Mouse (Mus musculus) thymus, adult 2 months (tissue): ENCODE results near the gene Mcm2. TPM values are rescaled to one million over a fixed set of nuclear protein-coding genes. Genes with fewer than 3 reads are reported as not detected.

ENCODE experiments used
- DNase-seq: peaks from one replicate; pipeline ENCODE4 v3.0.0; 2021
- H3K27ac ChIP-seq: fragments of 200-500 bp; 2 replicates; pipeline ENCODE4 v1.5.1; 2012; ENCODE audit warnings: low read length, control low read depth; ENCODE audit not compliant: control insufficient read depth, insufficient read depth
- H3K27me3 ChIP-seq: fragments of 200-500 bp; 2 replicates; pipeline ENCODE4 v1.6.1; 2012; ENCODE audit warnings: mild to moderate bottlenecking, low read length, moderate library complexity, mixed read lengths; ENCODE audit not compliant: control insufficient read depth, insufficient read depth
- H3K36me3 ChIP-seq: fragments of 200-500 bp; 2 replicates; pipeline ENCODE4 v1.6.1; 2012; ENCODE audit warnings: mild to moderate bottlenecking, low read length, moderate library complexity; ENCODE audit not compliant: control insufficient read depth, insufficient read depth
- H3K4me1 ChIP-seq: fragments of 200-500 bp; replicated peaks from 2 replicates; pipeline ENCODE4 v1.6.1; 2012; ENCODE audit warnings: low read length; ENCODE audit not compliant: control insufficient read depth, insufficient read depth
- H3K4me3 ChIP-seq: fragments of 200-500 bp; 2 replicates; pipeline ENCODE4 v1.5.1; 2012; ENCODE audit warnings: mild to moderate bottlenecking, low read length, control low read depth, moderate library complexity; ENCODE audit not compliant: control insufficient read depth, insufficient read depth
- CTCF ChIP-seq: fragments of 200-500 bp; IDR thresholded peaks from 2 replicates; pipeline ENCODE4 v1.5.1; 2012; ENCODE audit warnings: mild to moderate bottlenecking, control low read depth, low read length, moderate library complexity, borderline replicate concordance; ENCODE audit not compliant: control insufficient read depth, poor library complexity, insufficient read depth; ENCODE audit errors: extremely low read depth
- POLR2A ChIP-seq: fragments of 200-500 bp; IDR thresholded peaks from 2 replicates; pipeline ENCODE4 v1.6.1; 2012; ENCODE audit warnings: mild to moderate bottlenecking, low read length, control low read depth, moderate library complexity; ENCODE audit not compliant: control insufficient read depth, poor library complexity, insufficient read depth; ENCODE audit errors: extremely low read depth
- WGBS: fragments of 180-500 bp; shearing (Covaris S2); methylation state at CpG from one replicate; pipeline ENCODE4 v1.1.7; 2018; 5-methylcytosine and 5-hydroxymethylcytosine counted together
- polyA plus RNA-seq: library from polyadenylated mRNA; depleted of rRNA; stranded (reverse); fragments of >200 nt; gene quantifications from 2 replicates; pipeline ENCODE4 v1.2.3, GENCODE M21; 2012

Mcm2 gene
- polyA plus RNA-seq, 1 experiment = 169 TPM

DNA sequence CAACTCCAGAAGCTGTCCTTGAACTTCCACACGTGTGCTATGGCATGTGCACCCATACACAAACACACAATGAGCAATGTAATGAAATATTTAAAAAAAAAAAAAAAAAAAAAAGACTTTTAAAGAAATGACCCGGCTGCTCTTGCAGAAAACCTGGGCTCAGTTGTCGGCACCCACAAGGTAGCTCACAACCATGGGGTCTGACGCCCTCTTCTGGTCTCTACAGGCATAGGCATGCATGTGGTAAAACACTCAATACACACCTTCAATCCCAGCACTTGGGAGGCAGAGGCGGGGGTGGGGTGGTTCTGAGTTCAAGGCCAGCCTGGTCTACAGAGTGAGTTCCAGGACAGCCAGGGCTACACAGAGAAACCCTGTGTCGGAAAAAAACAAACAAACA lies 2.6 kb downstream of the Mcm2 start:
- 94% methylated on average over 6 of the region's 6 CpGs for WGBS
- DNase-seq = no peak
- Histone ChIP-seq H3K27ac (no peak overlapping the region), H3K27me3 (no peaks in the 10 kb centered on the region), H3K4me3 (no peak overlapping the region), H3K4me1 (peaks cover 11% of the 10 kb centered on the region), H3K36me3 (peaks cover 20% of the 10 kb centered on the region)
- TF ChIP-seq POLR2A (no peak), CTCF (no peak)

DNA sequence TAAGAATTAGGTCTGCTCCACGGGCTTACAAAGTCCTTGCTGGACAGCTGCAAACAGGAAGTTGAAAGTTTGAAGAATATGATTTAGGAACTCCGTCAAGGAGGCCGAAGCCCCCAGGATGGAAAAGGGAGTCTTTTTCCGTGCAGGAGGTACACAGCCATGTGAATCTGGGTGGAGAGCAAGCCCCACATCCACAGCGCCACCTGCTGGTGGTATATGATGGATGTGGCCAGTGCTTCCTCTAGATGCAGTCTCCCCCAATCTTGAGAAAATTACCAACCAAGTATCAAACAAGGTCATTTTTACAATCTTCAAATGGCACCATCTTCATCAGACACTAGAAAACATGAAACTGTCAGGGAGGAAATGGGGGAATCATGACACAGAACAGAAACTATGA lies 5.0 kb downstream of the Mcm2 start:
- Histone ChIP-seq H3K4me3 (no peak overlapping the region), H3K4me1 (peaks cover 4% of the 10 kb centered on the region), H3K27ac (no peak overlapping the region), H3K36me3 (peaks cover 41% of the 10 kb centered on the region), H3K27me3 (no peaks in the 10 kb centered on the region)
- peak; percentile 67 for DNase-seq
- WGBS = 67% methylated on average over 5 of the region's 5 CpGs
- peak; percentile 79; the same call in 1 of the 2 replicates for TF ChIP-seq CTCF
- TF ChIP-seq POLR2A = no peak

DNA sequence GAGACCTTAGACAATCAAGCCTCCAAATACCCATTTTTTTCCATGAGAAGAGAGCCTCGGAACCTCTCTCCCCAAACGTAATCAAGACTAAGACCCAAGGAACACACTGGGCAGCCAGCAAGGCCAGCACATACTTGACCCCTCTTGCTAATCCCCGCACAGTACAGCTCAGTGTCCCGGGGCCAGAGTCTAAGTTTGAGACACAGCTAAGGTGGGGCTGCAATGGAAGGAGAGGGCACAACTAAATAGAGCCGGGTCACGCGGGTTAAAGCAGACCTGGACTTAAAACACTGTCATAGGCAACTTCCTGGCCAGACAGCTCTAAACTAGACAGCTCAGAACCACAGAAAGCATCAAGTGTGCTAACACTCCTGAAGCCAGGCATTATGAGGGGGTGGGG lies 7.7 kb downstream of the Mcm2 start:
- Histone ChIP-seq H3K36me3 (peaks cover 54% of the 10 kb centered on the region), H3K27me3 (no peaks in the 10 kb centered on the region), H3K27ac (no peak overlapping the region), H3K4me3 (no peak overlapping the region), H3K4me1 (peaks cover 20% of the 10 kb centered on the region)
- WGBS = 93% methylated on average over 7 of the region's 7 CpGs
- TF ChIP-seq CTCF (no peak), POLR2A (no peak)
- no peak for DNase-seq

GRCm38 (mm10) chr6:88889410-88890042 lies 9.1 kb downstream of the Mcm2 start:
- Histone ChIP-seq H3K36me3 (peaks cover 67% of the 10 kb centered on the region), H3K27ac (no peak overlapping the region), H3K27me3 (no peaks in the 10 kb centered on the region), H3K4me1 (peaks cover 23% of the 10 kb centered on the region), H3K4me3 (no peak overlapping the region)
- no peak for DNase-seq
- WGBS = 98% methylated on average over 13 of the region's 13 CpGs
- TF ChIP-seq CTCF = no peak
- no peak for TF ChIP-seq POLR2A

GRCm38 (mm10) chr6:88886417-88886967 lies 12.1 kb downstream of the Mcm2 start:
- Histone ChIP-seq H3K27ac (peak overlapping the region; percentile 86), H3K27me3 (no peaks in the 10 kb centered on the region), H3K4me3 (no peak overlapping the region), H3K4me1 (peaks cover 23% of the 10 kb centered on the region), H3K36me3 (peaks cover 72% of the 10 kb centered on the region)
- peak; percentile 82 for DNase-seq
- WGBS = 10% methylated on average over 2 of the region's 2 CpGs
- TF ChIP-seq CTCF (no peak), POLR2A (no peak)

DNA sequence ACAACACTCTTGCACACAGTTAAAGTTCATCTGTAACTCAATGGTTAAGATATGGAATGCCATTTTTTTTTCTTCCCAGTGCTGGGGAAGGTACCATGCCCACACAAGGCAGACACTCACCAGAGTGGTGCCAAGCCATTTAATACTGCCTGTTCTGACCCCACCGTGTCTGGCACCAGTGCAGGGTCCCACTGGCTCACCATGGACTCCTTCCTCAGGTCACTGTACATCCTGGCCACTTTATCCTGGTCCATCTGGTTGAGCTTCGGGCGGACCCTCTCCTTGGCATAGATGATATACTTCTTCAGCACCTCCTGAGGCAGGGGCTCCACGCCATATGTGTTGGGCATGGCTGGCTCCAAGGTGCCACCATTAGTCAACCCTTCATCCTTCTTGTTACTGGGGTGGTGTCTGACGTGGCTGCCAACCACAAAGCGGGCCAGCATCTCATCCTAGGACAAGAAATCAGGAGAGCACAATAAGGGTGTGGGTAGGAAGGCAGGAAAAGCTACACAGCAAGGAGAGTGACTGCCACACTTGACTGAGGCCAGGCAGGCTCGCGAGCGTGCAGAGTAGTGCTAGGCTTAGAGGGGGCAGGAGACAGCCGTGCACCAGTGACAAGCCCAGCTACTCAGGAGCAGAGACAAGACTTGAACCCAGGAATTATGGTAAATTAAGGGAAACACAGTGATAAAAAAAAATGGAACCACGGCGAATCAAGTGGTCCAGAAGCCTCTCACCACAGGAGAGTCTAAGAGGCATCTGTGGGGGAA lies 12.8 kb downstream of the Mcm2 start:
- Histone ChIP-seq H3K4me1 (peaks cover 23% of the 10 kb centered on the region), H3K27me3 (no peaks in the 10 kb centered on the region), H3K36me3 (peaks cover 66% of the 10 kb centered on the region), H3K4me3 (no peak overlapping the region), H3K27ac (peak overlapping the region; percentile 86)
- DNase-seq = peak; percentile 41
- no peak for TF ChIP-seq POLR2A
- no peak for TF ChIP-seq CTCF
- 75% methylated on average over 12 of the region's 12 CpGs for WGBS
